Mouse (Mus musculus) small intestine, adult 2 months (tissue): Measurements from ENCODE around the gene S100a5.

Experiments used
- CTCF ChIP-seq: fragments of 200-500 bp; IDR thresholded peaks from 2 replicates; pipeline ENCODE4 v1.5.1; 2012; ENCODE audit warnings: low read depth, mild to moderate bottlenecking, control low read depth, inconsistent platforms, low read length, moderate library complexity, mixed read lengths; ENCODE audit not compliant: insufficient replicate concordance, insufficient read length; ENCODE audit errors: extremely low read depth
- POLR2A ChIP-seq: fragments of 200-500 bp; IDR thresholded peaks from 2 replicates; pipeline ENCODE4 v1.6.1; 2012; ENCODE audit warnings: low read depth, mild to moderate bottlenecking, control low read depth, inconsistent platforms, low read length, moderate library complexity

GRCm38 (mm10) chr3:90597736-90598135, 10.6 kb upstream of the S100a5 start:
- TF ChIP-seq CTCF = no peak
- no peak for TF ChIP-seq POLR2A
